Mouse (Mus musculus) liver, postnatal 0 days (tissue): Measurements from ENCODE around the gene Josd1.

Experiments used
- CTCF ChIP-seq: sonication (generic); IDR thresholded peaks from 2 replicates; pipeline ENCODE4 v1.5.1; 2016; ENCODE audit warnings: antibody characterized with exemption, low read depth
- EP300 ChIP-seq: IDR thresholded peaks from 2 replicates; pipeline ENCODE4 v1.6.1; 2016; ENCODE audit warnings: antibody characterized with exemption, low read depth, mild to moderate bottlenecking

GRCm38 (mm10) chr15:79733192-79733591 is 45.5 kb upstream of the Josd1 start:
- TF ChIP-seq CTCF (no peak), EP300 (no peak)
